Mouse (Mus musculus) small intestine, adult 2 months (tissue): Measurements from ENCODE around the gene Camta1.

Experiments
- CTCF ChIP-seq: fragments of 200-500 bp; IDR thresholded peaks from 2 replicates; pipeline ENCODE4 v1.5.1; 2012; ENCODE audit warnings: low read depth, mild to moderate bottlenecking, control low read depth, inconsistent platforms, low read length, moderate library complexity, mixed read lengths; ENCODE audit not compliant: insufficient replicate concordance, insufficient read length; ENCODE audit errors: extremely low read depth
- POLR2A ChIP-seq: fragments of 200-500 bp; IDR thresholded peaks from 2 replicates; pipeline ENCODE4 v1.6.1; 2012; ENCODE audit warnings: low read depth, mild to moderate bottlenecking, control low read depth, inconsistent platforms, low read length, moderate library complexity

DNA sequence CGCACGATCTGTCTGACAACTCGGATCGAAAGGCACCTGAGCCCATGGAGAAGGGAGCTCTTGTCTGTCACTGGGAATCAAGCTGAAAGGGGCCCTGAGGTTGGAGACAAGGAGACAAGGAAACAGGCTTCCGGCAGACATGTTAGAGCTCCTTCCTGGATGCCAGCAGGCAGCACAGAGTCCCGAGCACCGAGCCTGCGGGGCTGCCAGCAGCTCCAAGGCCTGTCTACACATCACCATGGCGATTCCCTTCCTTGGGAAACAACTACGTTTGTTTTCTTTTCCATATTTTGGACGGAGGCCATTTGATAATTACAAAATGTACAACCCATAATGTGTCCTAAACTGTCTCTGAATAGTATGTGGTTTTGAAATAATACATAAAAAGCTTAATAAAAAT is 122.8 kb downstream of the Camta1 start:
- TF ChIP-seq CTCF (no peak), POLR2A (no peak)
